Mouse (Mus musculus) intestine, embryonic 14.5 days (tissue): Measurements from ENCODE around the gene Exoc1. TPM values are rescaled to one million over a fixed set of nuclear protein-coding genes. Genes with fewer than 3 reads are reported as not detected.

Experiments used
- ATAC-seq: fragments of 200-750 bp; cut with Nextera tagmentation; replicated peaks from 2 replicates; pipeline ENCODE4 v1.8.0; 2017; ENCODE audit warnings: low read depth, moderate number of reproducible peaks, moderate TSS enrichment, moderate library complexity; ENCODE audit not compliant: low FRiP score, low TSS enrichment
- DNase-seq: peaks from one replicate; pipeline ENCODE4 v3.0.0-alpha.2; 2018; ENCODE audit warnings: low spot score
- H3K27ac ChIP-seq: fragments of 300-500 bp; sonication (generic); 2 replicates; pipeline ENCODE4 v1.5.1; 2014; ENCODE audit warnings: low read depth, mild to moderate bottlenecking, control low read depth
- H3K27me3 ChIP-seq: fragments of 300-500 bp; sonication (generic); replicated peaks from 2 replicates; pipeline ENCODE4 v1.6.1; 2014; ENCODE audit warnings: low read length, control low read depth; ENCODE audit not compliant: control insufficient read depth, insufficient read depth
- H3K36me3 ChIP-seq: fragments of 300-500 bp; sonication (generic); 2 replicates; pipeline ENCODE4 v1.6.1; 2014; ENCODE audit warnings: low read length, control low read depth; ENCODE audit not compliant: control insufficient read depth, insufficient read depth
- H3K4me1 ChIP-seq: fragments of 300-500 bp; sonication (generic); replicated peaks from 2 replicates; pipeline ENCODE4 v1.6.1; 2014; ENCODE audit warnings: low read length, control low read depth, mixed read lengths; ENCODE audit not compliant: control insufficient read depth, insufficient read depth
- H3K4me2 ChIP-seq: fragments of 300-500 bp; sonication (generic); 2 replicates; pipeline ENCODE4 v1.6.1; 2014; ENCODE audit warnings: low read length
- H3K4me3 ChIP-seq: fragments of 300-500 bp; sonication (generic); 2 replicates; pipeline ENCODE4 v1.5.1; 2014; ENCODE audit warnings: low read depth, low read length, control low read depth, mixed read lengths
- H3K9ac ChIP-seq: fragments of 300-500 bp; sonication (generic); 2 replicates; pipeline ENCODE4 v1.6.1; 2014; ENCODE audit warnings: mild to moderate bottlenecking, low read length
- H3K9me3 ChIP-seq: fragments of 300-500 bp; sonication (generic); 2 replicates; pipeline ENCODE4 v1.6.1; 2016; ENCODE audit warnings: low read length, control low read depth; ENCODE audit not compliant: control insufficient read depth
- WGBS: fragments of 180-500 bp; shearing (Covaris S2); extraction: QIAGEN DNeasy Blood & Tissue Kit; methylation state at CpG from one replicate; pipeline ENCODE4 v1.1.7; 2014; 5-methylcytosine and 5-hydroxymethylcytosine counted together
- polyA plus RNA-seq: library from polyadenylated mRNA; unstranded; fragments of >200 nt; fragmentation: Nextera tagmentation; extraction: Ambion mirVana; gene quantifications from 2 replicates; pipeline ENCODE4 v1.2.1, GENCODE M21; 2014

The Exoc1 gene
- polyA plus RNA-seq, 1 experiment from 2014 or later: 39.2 TPM

GRCm38 (mm10) chr5:76585378-76585777 is 56.3 kb downstream of the Exoc1 start:
- no peak overlapping the region for H3K27ac ChIP-seq
- no peak for DNase-seq
- H3K36me3 ChIP-seq: no peaks in the 10 kb centered on the region
- no peaks in the 10 kb centered on the region for H3K9me3 ChIP-seq
- no peak overlapping the region for H3K9ac ChIP-seq
- H3K4me2 ChIP-seq: no peak overlapping the region
- ATAC-seq: no peak
- H3K27me3 ChIP-seq: no peaks in the 10 kb centered on the region
- 85% methylated on average over 2 of the region's 2 CpGs for WGBS
- no peak overlapping the region for H3K4me3 ChIP-seq
- H3K4me1 ChIP-seq: peaks cover 6% of the 10 kb centered on the region

DNA sequence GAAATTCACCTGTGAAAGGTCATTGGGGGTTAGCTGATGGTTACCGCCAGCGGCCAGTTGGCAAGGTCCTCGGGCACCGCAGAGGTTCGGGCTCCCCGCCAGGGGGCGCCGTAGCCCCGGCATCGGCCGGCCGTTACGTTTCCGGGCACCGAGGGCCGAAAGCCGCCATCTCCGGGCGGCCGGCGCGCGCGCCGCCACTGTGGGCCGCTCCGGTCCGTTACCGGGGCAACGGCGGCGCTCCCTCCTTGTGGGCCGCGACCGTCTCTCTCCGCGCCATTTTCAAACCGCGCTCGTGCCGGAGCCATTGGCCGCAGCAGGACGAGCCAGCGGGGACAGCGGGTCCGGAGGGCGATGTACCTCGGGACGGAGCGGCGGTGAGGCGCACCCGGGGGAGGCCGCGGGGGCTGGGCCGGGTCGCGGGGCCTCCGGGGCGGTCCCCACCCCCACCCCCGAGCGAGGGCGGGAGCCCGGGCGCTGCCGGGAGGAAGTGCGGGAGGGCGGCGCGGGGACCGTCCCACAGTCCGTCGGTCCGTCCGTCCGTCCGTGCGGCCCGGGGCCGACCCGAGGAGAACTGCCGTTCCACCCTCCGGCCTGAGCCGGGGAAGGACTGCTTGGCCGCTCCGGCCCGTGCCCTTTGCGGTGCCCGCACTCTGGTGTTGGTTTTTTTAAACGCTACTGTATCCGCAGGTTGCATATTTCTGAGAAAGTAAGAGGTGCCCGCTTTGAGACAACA is 59.6 kb downstream of the Exoc1 start, which contains the start of gene Cep135:
TSS of gene Cep135 (plus strand) at position 148 of the 733 bp plus-strand sequence.
- DNase-seq: peak; percentile 89
- peak; percentile 95 for ATAC-seq

DNA sequence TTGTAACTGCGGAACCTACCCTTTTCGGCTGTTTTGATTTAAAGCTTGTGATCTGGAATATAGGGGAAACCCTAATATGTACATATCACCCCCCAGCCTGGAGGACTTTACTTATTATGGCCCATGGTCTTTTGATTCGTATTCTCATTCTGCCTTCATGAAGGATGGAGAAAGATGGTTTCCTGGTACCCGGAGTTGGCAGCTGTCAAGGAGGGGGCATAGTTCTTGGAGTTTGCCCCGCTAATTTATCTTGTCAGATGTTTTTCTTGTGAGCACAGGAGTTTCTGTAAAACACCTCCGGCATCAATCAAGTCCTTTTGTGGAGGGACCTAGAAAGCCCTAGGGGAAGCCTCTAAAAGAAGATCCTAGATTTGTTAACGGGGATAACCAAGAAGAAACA is 60.2 kb downstream of the Exoc1 start:
- Histone ChIP-seq H3K36me3 (peaks cover 25% of the 10 kb centered on the region), H3K4me2 (peak overlapping the region; percentile 74), H3K4me3 (peak overlapping the region; percentile 81), H3K9ac (peak overlapping the region; percentile 79), H3K9me3 (no peaks in the 10 kb centered on the region), H3K27ac (peak overlapping the region; percentile 92), H3K27me3 (no peaks in the 10 kb centered on the region), H3K4me1 (peaks cover 6% of the 10 kb centered on the region)
- 9% methylated on average over 7 of the region's 7 CpGs for WGBS
- no peak for ATAC-seq
- peak; percentile 55 for DNase-seq

More for the DNA sequence above, 59.6 kb downstream of the Exoc1 start, which contains the start of gene Cep135:
- Histone ChIP-seq H3K27me3 (no peaks in the 10 kb centered on the region), H3K4me1 (peaks cover 6% of the 10 kb centered on the region), H3K9ac (peak within 1 kb of the TSS; percentile 79), H3K36me3 (peaks cover 19% of the 10 kb centered on the region), H3K4me3 (peak within 1 kb of the TSS; percentile 81), H3K4me2 (peak within 1 kb of the TSS; percentile 74), H3K9me3 (no peaks in the 10 kb centered on the region), H3K27ac (peak within 1 kb of the TSS; percentile 92)
- WGBS: under 1% methylated on average over 72 of the region's 92 CpGs

- no peaks in the 10 kb centered on the region for H3K9me3 ChIP-seq
- no peak for DNase-seq
- no peak overlapping the region; the same call in 1 of the 2 replicates for H3K4me2 ChIP-seq
- peaks cover 32% of the 10 kb centered on the region for H3K36me3 ChIP-seq
- H3K27ac ChIP-seq: no peak overlapping the region
- H3K4me3 ChIP-seq: no peak overlapping the region; the same call in 1 of the 2 replicates
- H3K9ac ChIP-seq: no peak overlapping the region
- no peaks in the 10 kb centered on the region for H3K27me3 ChIP-seq
- ATAC-seq: no peak
- WGBS: 73% methylated on average over 2 of the region's 2 CpGs
- H3K4me1 ChIP-seq: peaks cover 6% of the 10 kb centered on the region
These were observed 60.9 kb downstream of the Exoc1 start for GRCm38 (mm10) chr5:76590009-76590408.

GRCm38 (mm10) chr5:76591885-76592284 is 62.8 kb downstream of the Exoc1 start:
- 63% methylated on average over 9 of the region's 9 CpGs for WGBS
- Histone ChIP-seq H3K36me3 (peaks cover 50% of the 10 kb centered on the region), H3K9ac (no peak overlapping the region), H3K27me3 (no peaks in the 10 kb centered on the region), H3K4me3 (no peak overlapping the region), H3K9me3 (no peaks in the 10 kb centered on the region), H3K4me2 (no peak overlapping the region), H3K27ac (no peak overlapping the region), H3K4me1 (peaks cover 6% of the 10 kb centered on the region)
- DNase-seq (no peak), ATAC-seq (no peak)

DNA sequence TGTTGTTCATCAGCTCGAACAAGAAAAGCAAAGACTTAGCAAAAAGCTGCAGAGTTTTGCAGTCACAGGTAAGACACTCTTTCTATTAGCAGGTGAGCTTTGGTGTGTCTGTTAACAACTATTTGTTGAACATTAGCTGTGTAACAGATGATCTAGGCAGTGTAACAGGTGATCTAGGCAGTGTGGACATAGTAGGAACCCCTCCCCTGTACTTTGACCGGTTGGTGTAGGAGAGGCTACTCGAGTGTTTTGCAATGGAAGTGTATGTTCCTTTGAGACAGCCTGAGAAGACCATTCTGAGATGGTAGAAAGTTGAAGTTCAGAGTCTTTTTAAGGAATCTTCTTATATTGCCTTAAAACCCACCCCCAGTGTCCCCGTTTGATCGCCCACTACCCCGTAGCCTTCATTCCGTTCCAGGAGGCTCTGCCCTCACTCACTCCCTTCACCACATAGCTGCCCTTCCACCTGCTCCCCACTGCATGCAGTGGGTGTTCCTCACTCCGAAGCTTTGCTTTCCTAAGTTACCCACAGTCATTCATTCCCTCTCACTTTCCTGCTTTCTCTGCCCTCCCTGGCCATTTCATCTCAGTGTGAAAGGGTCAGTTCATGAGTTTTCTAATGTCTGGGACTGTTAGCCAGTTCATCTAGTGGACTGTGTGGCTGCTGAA is 80.7 kb downstream of the Exoc1 start:
- peaks cover 82% of the 10 kb centered on the region for H3K36me3 ChIP-seq
- H3K4me3 ChIP-seq: no peak overlapping the region
- ATAC-seq (0 out of 2 replicates have a peak, but pooled peaks have one; percentile 66), DNase-seq (no peak)
- no peak overlapping the region for H3K4me2 ChIP-seq
- H3K9ac ChIP-seq: no peak overlapping the region
- no peaks in the 10 kb centered on the region for H3K27me3 ChIP-seq
- no peaks in the 10 kb centered on the region for H3K9me3 ChIP-seq
- no peaks in the 10 kb centered on the region for H3K4me1 ChIP-seq
- no peak overlapping the region for H3K27ac ChIP-seq
- WGBS: 87% methylated on average over 8 of the region's 8 CpGs

- H3K4me1 ChIP-seq: no peaks in the 10 kb centered on the region
- H3K27me3 ChIP-seq: no peaks in the 10 kb centered on the region
- no peak overlapping the region for H3K4me3 ChIP-seq
- no peaks in the 10 kb centered on the region for H3K9me3 ChIP-seq
- no peak overlapping the region for H3K27ac ChIP-seq
- no peak overlapping the region for H3K9ac ChIP-seq
- H3K36me3 ChIP-seq: peaks cover 82% of the 10 kb centered on the region
- no peak overlapping the region for H3K4me2 ChIP-seq
- peak; percentile 58; the same call in 1 of the 2 replicates for ATAC-seq
- DNase-seq: no peak
- WGBS: 79% methylated on average over 6 of the region's 6 CpGs
These were observed 83.9 kb downstream of the Exoc1 start for GRCm38 (mm10) chr5:76612867-76613499.

- DNase-seq (no peak), ATAC-seq (no peak)
- H3K27me3 ChIP-seq: no peaks in the 10 kb centered on the region
- no peak overlapping the region for H3K27ac ChIP-seq
- H3K4me2 ChIP-seq: no peak overlapping the region
- no peaks in the 10 kb centered on the region for H3K4me1 ChIP-seq
- H3K36me3 ChIP-seq: peaks cover 81% of the 10 kb centered on the region
- WGBS: 94% methylated on average over 8 of the region's 8 CpGs
- H3K9me3 ChIP-seq: no peaks in the 10 kb centered on the region
- H3K4me3 ChIP-seq: no peak overlapping the region
- no peak overlapping the region for H3K9ac ChIP-seq
These were observed 86.2 kb downstream of the Exoc1 start for GRCm38 (mm10) chr5:76615276-76615675.
